Mouse (Mus musculus): Measurements from ENCODE around the gene Osbpl8. TPM values are rescaled to one million over a fixed set of nuclear protein-coding genes. Genes with fewer than 3 reads are reported as not detected.

The Osbpl8 gene
- polyA plus RNA-seq, 1 experiment from 2014 or later, result 7.7 TPM

GRCm38 (mm10) chr10:111171246-111171934 is 6.8 kb downstream of the Osbpl8 start:
- Histone ChIP-seq H3K9me3 (no peaks in the 10 kb centered on the region), H3K4me1 (peaks cover 3% of the 10 kb centered on the region; the same call in 1 of the 2 replicates), H3K4me2 (no peak overlapping the region), H3K27ac (no peak overlapping the region), H3K27me3 (replicated peaks) (no peaks in the 10 kb centered on the region), H3K4me3 (replicated peaks) (no peak overlapping the region), H3K36me3 (no peaks in the 10 kb centered on the region), H3K9ac (no peak overlapping the region)
- no peak for ATAC-seq (ENCODE audit: insufficient read depth, low FRiP score, low read depth)
- 89% methylated on average over 15 of the region's 15 CpGs for WGBS

GRCm38 (mm10) chr10:111173589-111174247 is 9.2 kb downstream of the Osbpl8 start:
- H3K36me3 ChIP-seq, result no peaks in the 10 kb centered on the region
- ATAC-seq (ENCODE audit: insufficient read depth, low FRiP score, low read depth), result no peak
- H3K9ac ChIP-seq, result no peak overlapping the region
- no peak overlapping the region for H3K4me3 ChIP-seq (replicated peaks)
- H3K27ac ChIP-seq, result no peak overlapping the region
- H3K27me3 ChIP-seq (replicated peaks), result no peaks in the 10 kb centered on the region
- no peak overlapping the region for H3K4me2 ChIP-seq
- 81% methylated on average over 7 of the region's 7 CpGs for WGBS
- no peaks in the 10 kb centered on the region for H3K4me1 ChIP-seq
- no peaks in the 10 kb centered on the region for H3K9me3 ChIP-seq

- Histone ChIP-seq H3K27me3 (replicated peaks) (no peaks in the 10 kb centered on the region), H3K27ac (no peak overlapping the region), H3K9me3 (no peaks in the 10 kb centered on the region), H3K36me3 (no peaks in the 10 kb centered on the region), H3K4me1 (0 out of 2 replicates have a peak, but pooled peaks cover 3% of the 10 kb centered on the region), H3K9ac (no peak overlapping the region), H3K4me3 (replicated peaks) (no peak overlapping the region), H3K4me2 (no peak overlapping the region)
- ATAC-seq (ENCODE audit: insufficient read depth, low FRiP score, low read depth), result no peak
- 74% methylated on average over 8 of the region's 8 CpGs for WGBS
Measured at GRCm38 (mm10) chr10:111177336-111177735, 12.8 kb downstream of the Osbpl8 start.

GRCm38 (mm10) chr10:111178024-111178423 is 13.5 kb downstream of the Osbpl8 start:
- no peak overlapping the region for H3K27ac ChIP-seq
- H3K4me3 ChIP-seq (replicated peaks), result no peak overlapping the region
- ATAC-seq (ENCODE audit: insufficient read depth, low FRiP score, low read depth), result no peak
- no peaks in the 10 kb centered on the region for H3K9me3 ChIP-seq
- no peaks in the 10 kb centered on the region for H3K36me3 ChIP-seq
- H3K27me3 ChIP-seq (replicated peaks), result no peaks in the 10 kb centered on the region
- H3K4me2 ChIP-seq, result no peak overlapping the region
- no peak overlapping the region for H3K9ac ChIP-seq
- WGBS, result 85% methylated on average over 7 of the region's 7 CpGs
- 0 out of 2 replicates have a peak, but pooled peaks cover 3% of the 10 kb centered on the region for H3K4me1 ChIP-seq

- no peak for ATAC-seq (ENCODE audit: insufficient read depth, low FRiP score, low read depth)
- no peaks in the 10 kb centered on the region for H3K9me3 ChIP-seq
Measured at GRCm38 (mm10) chr10:111180633-111181032, 16.1 kb downstream of the Osbpl8 start.

GRCm38 (mm10) chr10:111183634-111184270 is 19.2 kb downstream of the Osbpl8 start:
- no peak for ATAC-seq (ENCODE audit: insufficient read depth, low FRiP score, low read depth)
- no peak overlapping the region for H3K27ac ChIP-seq
- 64% methylated on average over 7 of the region's 7 CpGs for WGBS
- no peak overlapping the region for H3K4me3 ChIP-seq (replicated peaks)
- no peak overlapping the region for H3K4me2 ChIP-seq
- H3K9me3 ChIP-seq, result no peaks in the 10 kb centered on the region
- no peaks in the 10 kb centered on the region for H3K36me3 ChIP-seq
- 0 out of 2 replicates have a peak, but pooled peaks cover 7% of the 10 kb centered on the region for H3K4me1 ChIP-seq
- no peak overlapping the region for H3K9ac ChIP-seq
- H3K27me3 ChIP-seq (replicated peaks), result no peaks in the 10 kb centered on the region

More at GRCm38 (mm10) chr10:111180633-111181032, 16.1 kb downstream of the Osbpl8 start:
- Histone ChIP-seq H3K4me1 (0 out of 2 replicates have a peak, but pooled peaks cover 7% of the 10 kb centered on the region), H3K4me3 (replicated peaks) (no peak overlapping the region), H3K27ac (no peak overlapping the region), H3K36me3 (no peaks in the 10 kb centered on the region), H3K27me3 (replicated peaks) (no peaks in the 10 kb centered on the region), H3K9ac (no peak overlapping the region), H3K4me2 (no peak overlapping the region)
- 46% methylated on average over 3 of the region's 3 CpGs for WGBS

GRCm38 (mm10) chr10:111185574-111186269 is 21.2 kb downstream of the Osbpl8 start:
- WGBS, result 94% methylated on average over 1 of the region's 1 CpGs
- no peak overlapping the region for H3K4me3 ChIP-seq (replicated peaks)
- H3K9me3 ChIP-seq, result no peaks in the 10 kb centered on the region
- no peaks in the 10 kb centered on the region for H3K36me3 ChIP-seq
- peak; percentile 63; the same call in 1 of the 2 replicates for ATAC-seq (ENCODE audit: insufficient read depth, low FRiP score, low read depth)
- no peak overlapping the region for H3K4me2 ChIP-seq
- H3K9ac ChIP-seq, result no peak overlapping the region
- H3K27ac ChIP-seq, result no peak overlapping the region
- no peaks in the 10 kb centered on the region for H3K27me3 ChIP-seq (replicated peaks)
- 0 out of 2 replicates have a peak, but pooled peaks cover 4% of the 10 kb centered on the region for H3K4me1 ChIP-seq

GRCm38 (mm10) chr10:111189022-111189555 is 24.5 kb downstream of the Osbpl8 start:
- Histone ChIP-seq H3K27me3 (replicated peaks) (no peaks in the 10 kb centered on the region), H3K4me3 (replicated peaks) (no peak overlapping the region), H3K27ac (no peak overlapping the region), H3K9me3 (no peaks in the 10 kb centered on the region), H3K4me1 (0 out of 2 replicates have a peak, but pooled peaks cover 4% of the 10 kb centered on the region), H3K9ac (no peak overlapping the region), H3K36me3 (no peaks in the 10 kb centered on the region), H3K4me2 (no peak overlapping the region)
- WGBS, result 59% methylated on average over 4 of the region's 4 CpGs
- ATAC-seq (ENCODE audit: insufficient read depth, low FRiP score, low read depth), result no peak

- 86% methylated on average over 6 of the region's 6 CpGs for WGBS
Measured at GRCm38 (mm10) chr10:111190110-111190795, 25.7 kb downstream of the Osbpl8 start.

GRCm38 (mm10) chr10:111193536-111193935 is 29.0 kb downstream of the Osbpl8 start:
- no peaks in the 10 kb centered on the region for H3K27me3 ChIP-seq (replicated peaks)
- no peak for ATAC-seq (ENCODE audit: insufficient read depth, low FRiP score, low read depth)
- no peaks in the 10 kb centered on the region for H3K9me3 ChIP-seq
- H3K36me3 ChIP-seq, result no peaks in the 10 kb centered on the region
- H3K4me2 ChIP-seq, result no peak overlapping the region
- no peak overlapping the region for H3K4me3 ChIP-seq (replicated peaks)
- H3K4me1 ChIP-seq, result no peaks in the 10 kb centered on the region
- H3K9ac ChIP-seq, result no peak overlapping the region
- 64% methylated on average over 4 of the region's 4 CpGs for WGBS
- no peak overlapping the region for H3K27ac ChIP-seq

More at GRCm38 (mm10) chr10:111190110-111190795, 25.7 kb downstream of the Osbpl8 start:
- Histone ChIP-seq H3K4me2 (no peak overlapping the region), H3K27me3 (replicated peaks) (no peaks in the 10 kb centered on the region), H3K4me1 (0 out of 2 replicates have a peak, but pooled peaks cover 4% of the 10 kb centered on the region), H3K9me3 (no peaks in the 10 kb centered on the region), H3K36me3 (no peaks in the 10 kb centered on the region), H3K9ac (no peak overlapping the region), H3K4me3 (replicated peaks) (no peak overlapping the region), H3K27ac (no peak overlapping the region)
- no peak for ATAC-seq (ENCODE audit: insufficient read depth, low FRiP score, low read depth)

GRCm38 (mm10) chr10:111196191-111196590 is 31.6 kb downstream of the Osbpl8 start:
- no peak overlapping the region for H3K9ac ChIP-seq
- 92% methylated on average over 2 of the region's 2 CpGs for WGBS
- H3K4me1 ChIP-seq, result no peaks in the 10 kb centered on the region
- H3K27ac ChIP-seq, result no peak overlapping the region
- H3K4me2 ChIP-seq, result no peak overlapping the region
- H3K9me3 ChIP-seq, result no peaks in the 10 kb centered on the region
- no peak for ATAC-seq (ENCODE audit: insufficient read depth, low FRiP score, low read depth)
- H3K27me3 ChIP-seq (replicated peaks), result no peaks in the 10 kb centered on the region
- no peaks in the 10 kb centered on the region for H3K36me3 ChIP-seq
- H3K4me3 ChIP-seq (replicated peaks), result no peak overlapping the region
